Mouse (Mus musculus) CH12.LX (cell line): ENCODE data around the gene Cd3g. TPM values are rescaled to one million over a fixed set of nuclear protein-coding genes. Genes with fewer than 3 reads are reported as not detected.

Experiments used
- DNase-seq: peaks from one replicate; pipeline ENCODE4 v3.0.0-alpha.2; 2013; ENCODE audit errors: extremely low read depth
- H3K27ac ChIP-seq: 2 replicates; pipeline ENCODE4 v1.5.1; 2012; ENCODE audit warnings: low read depth, mild to moderate bottlenecking, control low read depth, moderate library complexity; ENCODE audit not compliant: insufficient read depth
- H3K27me3 ChIP-seq: replicated peaks from 2 replicates; pipeline ENCODE3; 2012; ENCODE audit warnings: inconsistent platforms
- H3K36me3 ChIP-seq, 2 experiments: replicated peaks in 1 of 2; 2 replicates each; pipeline versions ENCODE3 to v1.6.1; 2012; ENCODE audit warnings: inconsistent platforms in 1 of 2, low read length in 1 of 2, mild to moderate bottlenecking in 1 of 2, mixed read lengths in 1 of 2, moderate library complexity in 1 of 2; ENCODE audit not compliant: control insufficient read depth in 1 of 2, insufficient read depth in 1 of 2
- H3K4me1 ChIP-seq, 2 experiments: 2 replicates each; pipeline ENCODE4 v1.6.1; 2012; ENCODE audit warnings: inconsistent platforms in 1 of 2, moderate library complexity in 1 of 2; ENCODE audit not compliant: insufficient read depth in 2 of 2, control insufficient read depth in 1 of 2
- H3K4me2 ChIP-seq: 2 replicates; pipeline ENCODE4 v1.6.1; 2012; ENCODE audit warnings: low read depth, mild to moderate bottlenecking, control low read depth; ENCODE audit not compliant: poor library complexity, insufficient read depth, severe bottlenecking
- H3K4me3 ChIP-seq, 3 experiments: fragments of 150-350 bp in 1 of 3; sonication (generic) in 1 of 3; replicated peaks in 1 of 3; 2 replicates each; pipeline versions ENCODE3 to v1.5.1; 2011 to 2012; ENCODE audit warnings: low read depth in 2 of 3, low read length in 2 of 3, mild to moderate bottlenecking in 2 of 3, moderate library complexity in 2 of 3, control low read depth in 1 of 3, improper control_type of control experiment in 1 of 3, inconsistent platforms in 1 of 3, mixed read lengths in 1 of 3; ENCODE audit not compliant: poor library complexity in 1 of 3
- H3K79me2 ChIP-seq: replicated peaks from 2 replicates; pipeline ENCODE4 v1.6.1; 2012; ENCODE audit warnings: mild to moderate bottlenecking, moderate library complexity; ENCODE audit not compliant: control insufficient read depth, poor library complexity, insufficient read depth, severe bottlenecking; ENCODE audit errors: extremely low read depth
- H3K9ac ChIP-seq: 2 replicates; pipeline ENCODE4 v1.6.1; 2012; ENCODE audit warnings: low read depth, mild to moderate bottlenecking, control low read depth, moderate library complexity; ENCODE audit not compliant: insufficient read depth
- H3K9me3 ChIP-seq: replicated peaks from 2 replicates; pipeline ENCODE3; 2012; ENCODE audit warnings: low read length, inconsistent platforms, mixed read lengths
- CHD1 ChIP-seq: IDR thresholded peaks from 2 replicates; pipeline ENCODE4 v1.6.1; 2012; ENCODE audit warnings: low read depth, low read length, improper control_type of control experiment, inconsistent platforms
- E2F4 ChIP-seq: IDR thresholded peaks from 2 replicates; pipeline ENCODE4 v1.6.1; 2011; ENCODE audit warnings: low read depth, low read length, improper control_type of control experiment; ENCODE audit not compliant: insufficient replicate concordance
- ELF1 ChIP-seq: IDR thresholded peaks from 2 replicates; pipeline ENCODE4 v1.6.1; 2014; ENCODE audit warnings: low read depth, mild to moderate bottlenecking, inconsistent platforms, low read length, improper control_type of control experiment
- EP300 ChIP-seq: IDR thresholded peaks from 2 replicates; pipeline ENCODE4 v1.6.1; 2011; ENCODE audit warnings: low read length, improper control_type of control experiment
- ETS1 ChIP-seq: conservative IDR thresholded peaks from 2 replicates; pipeline ENCODE4 v1.6.1; 2012; ENCODE audit warnings: low read depth, mild to moderate bottlenecking, inconsistent platforms, low read length, improper control_type of control experiment, moderate library complexity
- HCFC1 ChIP-seq: IDR thresholded peaks from 2 replicates; pipeline ENCODE4 v1.6.1; 2012; ENCODE audit warnings: low read depth, mild to moderate bottlenecking, inconsistent platforms, low read length, improper control_type of control experiment
- JUN ChIP-seq: IDR thresholded peaks from 2 replicates; pipeline ENCODE4 v1.6.1; 2011; ENCODE audit warnings: low read depth, mild to moderate bottlenecking, low read length, improper control_type of control experiment, moderate library complexity; ENCODE audit not compliant: insufficient read depth
- JUND ChIP-seq: conservative IDR thresholded peaks from 2 replicates; pipeline ENCODE4 v1.6.1; 2011; ENCODE audit warnings: low read depth, low read length, improper control_type of control experiment
- KAT2A ChIP-seq: IDR thresholded peaks from 2 replicates; pipeline ENCODE4 v1.6.1; 2012; ENCODE audit warnings: low read length, improper control_type of control experiment, inconsistent platforms; ENCODE audit not compliant: insufficient replicate concordance
- MAFK ChIP-seq: IDR thresholded peaks from 2 replicates; pipeline ENCODE4 v1.6.1; 2011; ENCODE audit warnings: low read length, improper control_type of control experiment; ENCODE audit not compliant: insufficient replicate concordance
- MAX ChIP-seq: IDR thresholded peaks from 2 replicates; pipeline ENCODE4 v1.6.1; 2011; ENCODE audit warnings: low read length, improper control_type of control experiment
- MAZ ChIP-seq: IDR thresholded peaks from 2 replicates; pipeline ENCODE4 v1.6.1; 2012; ENCODE audit warnings: low read depth, mild to moderate bottlenecking, inconsistent platforms, low read length, improper control_type of control experiment, moderate library complexity
- MEF2A ChIP-seq: IDR thresholded peaks from 2 replicates; pipeline ENCODE4 v1.6.1; 2014; ENCODE audit warnings: low read depth, mild to moderate bottlenecking, inconsistent platforms, low read length, improper control_type of control experiment, borderline replicate concordance
- MXI1 ChIP-seq: IDR thresholded peaks from 2 replicates; pipeline ENCODE4 v1.6.1; 2011; ENCODE audit warnings: mild to moderate bottlenecking, low read depth, low read length, improper control_type of control experiment
- MYC ChIP-seq: IDR thresholded peaks from 2 replicates; pipeline ENCODE4 v1.6.1; 2011; ENCODE audit warnings: low read depth, mild to moderate bottlenecking, improper control_type of control experiment, low read length
- NELFE ChIP-seq: IDR thresholded peaks from 2 replicates; pipeline ENCODE4 v1.6.1; 2011; ENCODE audit warnings: low read depth, low read length, improper control_type of control experiment
- PAX5 ChIP-seq: IDR thresholded peaks from 2 replicates; pipeline ENCODE4 v1.6.1; 2012; ENCODE audit warnings: low read length, inconsistent platforms, mixed read lengths
- POLR2A ChIP-seq: IDR thresholded peaks from 2 replicates; pipeline ENCODE4 v1.6.1; 2011; ENCODE audit warnings: low read depth, mild to moderate bottlenecking, improper control_type of control experiment, low read length
- RAD21 ChIP-seq: IDR thresholded peaks from 2 replicates; pipeline ENCODE4 v1.6.1; 2011; ENCODE audit warnings: low read depth, mild to moderate bottlenecking, low read length, improper control_type of control experiment, moderate library complexity
- RCOR1 ChIP-seq: conservative IDR thresholded peaks from 2 replicates; pipeline ENCODE4 v1.6.1; 2012; ENCODE audit warnings: low read depth, mild to moderate bottlenecking, inconsistent platforms, low read length, improper control_type of control experiment
- TBP ChIP-seq: conservative IDR thresholded peaks from 2 replicates; pipeline ENCODE4 v1.6.1; 2011; ENCODE audit warnings: low read depth, low read length, improper control_type of control experiment
- TCF12 ChIP-seq: IDR thresholded peaks from 2 replicates; pipeline ENCODE4 v1.6.1; 2014; ENCODE audit warnings: low read depth, mild to moderate bottlenecking, inconsistent platforms, low read length, improper control_type of control experiment
- UBTF ChIP-seq: IDR thresholded peaks from 2 replicates; pipeline ENCODE4 v1.6.1; 2012; ENCODE audit warnings: low read depth, mild to moderate bottlenecking, inconsistent platforms, low read length, improper control_type of control experiment, moderate library complexity
- USF2 ChIP-seq: conservative IDR thresholded peaks from 2 replicates; pipeline ENCODE4 v1.6.1; 2011; ENCODE audit warnings: low read depth, low read length, improper control_type of control experiment
- ZKSCAN1 ChIP-seq: IDR thresholded peaks from 2 replicates; pipeline ENCODE4 v1.6.1; 2012; ENCODE audit warnings: low read depth, inconsistent platforms, low read length, improper control_type of control experiment, borderline replicate concordance
- ZNF384 ChIP-seq: IDR thresholded peaks from 2 replicates; pipeline ENCODE4 v1.6.1; 2012; ENCODE audit warnings: low read depth, low read length, improper control_type of control experiment, inconsistent platforms
- dilution Hi-C: fragments of 300-500 bp; cut with MboI; formaldehyde crosslinking; loops from 2 replicates; pipeline ENCODE4 v1.14.3; 2020; ENCODE audit warnings: low sequenced_read_pairs; ENCODE audit not compliant: extremely low pct_unique_long_range_greater_than_20kb, extremely low pct_ligation_motif_present
- in situ Hi-C: fragments of 300-500 bp; cut with MboI; formaldehyde crosslinking; loops from 3 replicates; pipeline ENCODE4 v1.14.3; 2019; ENCODE audit warnings: low sequenced_read_pairs, low pct_ligation_motif_present, low pct_unique_long_range_greater_than_20kb, mixed read lengths
- polyA plus RNA-seq: library from polyadenylated mRNA; unstranded; fragments of >175 nt; gene quantifications from 2 replicates; pipeline ENCODE4 v1.2.1, GENCODE M21; 2012; ENCODE audit warnings: low read depth; ENCODE audit not compliant: insufficient read length
- total RNA-seq, 2 experiments: library from RNA; depleted of rRNA; stranded (reverse); fragments of 300-350 nt in 1 of 2; fragments of >200 nt in 1 of 2; gene quantifications; 2 replicates each; pipeline ENCODE4 v1.2.3; 2012 to 2014

Cd3g gene
- total and polyA plus RNA-seq, 3 experiments, result 1.7 to 12.7 (median 2.9) TPM

DNA sequence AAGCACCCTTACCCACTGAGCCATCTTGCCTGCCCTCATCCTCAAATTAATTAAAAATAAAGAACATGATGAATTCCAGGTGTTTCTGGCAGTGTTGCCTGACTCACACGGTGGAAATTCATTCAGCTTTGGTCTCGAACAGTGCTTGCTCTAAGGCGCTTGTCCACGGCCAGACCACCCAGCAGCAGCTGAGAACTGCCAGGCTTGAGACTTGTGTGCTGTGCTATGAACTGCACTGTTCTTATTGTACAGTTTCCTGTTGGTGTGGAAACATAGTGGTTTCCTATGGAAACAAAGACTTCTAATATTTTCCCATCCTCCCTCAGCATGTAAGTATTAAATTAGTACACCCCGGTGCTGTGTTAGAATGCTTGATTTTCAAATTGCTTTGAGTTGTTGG, 6.7 kb upstream of the Cd3g start:
- in situ Hi-C loops (no loop called here), dilution Hi-C loops (no loop called here)
- peak; percentile 53 for DNase-seq
- Histone ChIP-seq H3K9ac (peak overlapping the region; percentile 20), H3K4me1 (peaks cover 14 to 23% of the 10 kb centered on the region in 2 experiments), H3K9me3 (no peaks in the 10 kb centered on the region), H3K36me3 (no peaks in the 10 kb centered on the region), H3K27ac (peak overlapping the region; percentile 86), H3K27me3 (no peaks in the 10 kb centered on the region), H3K4me3 (peak overlapping the region in 1 of 3 experiments; percentile 10), H3K4me2 (peak overlapping the region; percentile 54), H3K79me2 (no peaks in the 10 kb centered on the region)
- TF ChIP-seq JUN, result peak; percentile 22; the same call in 1 of the 2 replicates
- TF ChIP-seq RAD21, result no peak
- TF ChIP-seq EP300, result peak; percentile 87
- 0 out of 2 replicates have a peak, but pooled peaks have one; percentile 33 for TF ChIP-seq NELFE
- TF ChIP-seq CHD1, result 0 out of 2 replicates have a peak, but pooled peaks have one; percentile 38
- TF ChIP-seq MYC, result peak; percentile 28; the same call in 1 of the 2 replicates
- no peak for TF ChIP-seq PAX5

GRCm38 (mm10) chr9:44986242-44986781, 6.1 kb upstream of the Cd3g start:
- Histone ChIP-seq H3K9me3 (no peaks in the 10 kb centered on the region), H3K79me2 (no peaks in the 10 kb centered on the region), H3K4me1 (peaks cover 14 to 23% of the 10 kb centered on the region in 2 experiments), H3K4me2 (peak overlapping the region; percentile 54), H3K27me3 (no peaks in the 10 kb centered on the region), H3K4me3 (peak overlapping the region; percentile 42 to 58 (median 54)), H3K9ac (peak overlapping the region; percentile 87), H3K27ac (peak overlapping the region; percentile 86), H3K36me3 (no peaks in the 10 kb centered on the region)
- peak; percentile 94 for DNase-seq
- dilution Hi-C loops, result no loop called here
- no peak for TF ChIP-seq UBTF
- TF ChIP-seq MXI1, result peak; percentile 53; the same call in 1 of the 2 replicates
- TF ChIP-seq JUND, result no peak; the same call in 1 of the 2 replicates
- TF ChIP-seq MYC, result no peak
- no peak for TF ChIP-seq ZNF384
- peak; percentile 85 for TF ChIP-seq MAX
- peak; percentile 74 for TF ChIP-seq ETS1
- peak; percentile 90 for TF ChIP-seq ELF1
- TF ChIP-seq MAFK, result 0 out of 2 replicates have a peak, but pooled peaks have one; percentile 3
- TF ChIP-seq MAZ, result no peak
- TF ChIP-seq TCF12, result peak; percentile 58; the same call in 1 of the 2 replicates
- peak; percentile 50 for TF ChIP-seq MEF2A
- no peak for TF ChIP-seq E2F4
- no peak for TF ChIP-seq RCOR1
- TF ChIP-seq PAX5, result no peak
- TF ChIP-seq HCFC1, result peak; percentile 65
- TF ChIP-seq TBP, result peak; percentile 74; the same call in 1 of the 2 replicates
- peak; percentile 75 for TF ChIP-seq POLR2A
- no peak for TF ChIP-seq NELFE
- TF ChIP-seq JUN, result peak; percentile 50
- no peak for TF ChIP-seq ZKSCAN1
- no peak for TF ChIP-seq KAT2A
- TF ChIP-seq USF2, result no peak
- in situ Hi-C loops, result no loop called here
